Mouse (Mus musculus) cortical plate, adult 2 months (tissue): ENCODE measurements at regions not wholly inside any gene's neighbourhood (a gene's known extent, or its start where the extent isn't known, plus 50 kb on each side); places are given as distances from the start of the nearest gene placed in this dataset.

ENCODE experiments used
- H3K27ac ChIP-seq: fragments of 200-500 bp; 2 replicates; pipeline ENCODE4 v1.5.1; 2012; ENCODE audit warnings: low read length, control low read depth, inconsistent platforms; ENCODE audit not compliant: insufficient read depth
- H3K4me1 ChIP-seq: fragments of 200-500 bp; 2 replicates; pipeline ENCODE4 v1.6.1; 2011; ENCODE audit warnings: low read length; ENCODE audit not compliant: control insufficient read depth, insufficient read depth
- H3K4me3 ChIP-seq: fragments of 200-500 bp; 2 replicates; pipeline ENCODE4 v1.5.1; 2011; ENCODE audit warnings: mild to moderate bottlenecking, low read length, control low read depth; ENCODE audit not compliant: insufficient read depth
- CTCF ChIP-seq: fragments of 200-500 bp; IDR thresholded peaks from 2 replicates; pipeline ENCODE4 v1.5.1; 2011; ENCODE audit warnings: mild to moderate bottlenecking, control low read depth, low read length; ENCODE audit not compliant: insufficient read depth; ENCODE audit errors: extremely low read depth
- POLR2A ChIP-seq: fragments of 200-500 bp; IDR thresholded peaks from 2 replicates; pipeline ENCODE4 v1.6.1; 2011; ENCODE audit warnings: mild to moderate bottlenecking, low read length, control low read depth; ENCODE audit not compliant: insufficient read depth; ENCODE audit errors: extremely low read depth

- no peak overlapping the region for H3K27ac ChIP-seq
- H3K4me1 ChIP-seq, result no peaks in the 10 kb centered on the region
- TF ChIP-seq POLR2A (no peak), CTCF (no peak)
- H3K4me3 ChIP-seq, result no peak overlapping the region
Measured at GRCm38 (mm10) chr3:54016877-54017276, 139.0 kb upstream of the Trpc4 start.

DNA sequence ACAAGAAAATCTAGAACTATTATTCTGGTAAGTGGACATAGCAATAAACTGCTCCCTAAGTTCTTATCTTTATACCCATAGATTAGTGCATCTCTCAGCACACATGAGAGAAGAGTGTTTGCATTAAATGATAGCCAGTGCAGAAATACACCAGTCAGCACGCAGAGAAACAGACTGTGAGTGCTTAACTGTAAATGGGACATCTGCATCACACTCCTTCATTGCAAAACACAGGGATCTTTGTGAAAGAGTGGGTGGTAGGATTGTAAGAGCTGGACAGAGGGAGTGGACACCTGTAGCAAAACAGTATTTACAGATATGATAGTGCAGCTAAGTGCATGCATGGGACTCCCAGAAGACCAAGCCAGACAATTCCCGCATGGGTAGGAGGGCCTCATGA, 144.8 kb upstream of the Trpc4 start:
- TF ChIP-seq POLR2A, result no peak
- H3K4me1 ChIP-seq, result no peaks in the 10 kb centered on the region; the same call in 1 of the 2 replicates
- no peak overlapping the region for H3K27ac ChIP-seq
- no peak overlapping the region for H3K4me3 ChIP-seq

DNA sequence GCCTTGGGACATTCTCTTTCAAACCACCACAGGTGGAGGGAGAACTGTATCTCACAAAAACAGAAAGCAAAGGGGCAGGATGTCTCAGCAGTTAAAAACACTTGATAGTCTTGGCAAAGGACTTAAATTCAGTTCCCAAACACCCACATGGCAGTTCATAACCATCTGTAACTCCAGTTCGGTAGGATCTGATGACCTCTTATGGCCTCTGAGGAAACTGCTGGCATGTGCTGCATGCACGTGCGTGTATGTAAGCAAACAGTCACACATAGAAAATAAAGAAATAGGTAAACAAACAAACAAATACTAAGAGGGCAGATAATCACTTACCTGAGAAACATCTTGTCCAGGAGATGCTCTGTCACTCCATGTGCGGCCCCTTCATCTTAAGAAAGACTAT, 129.4 kb upstream of the Ufm1 start:
- no peak overlapping the region for H3K4me3 ChIP-seq
- H3K4me1 ChIP-seq, result peaks cover 2% of the 10 kb centered on the region
- H3K27ac ChIP-seq, result no peak overlapping the region
- TF ChIP-seq POLR2A (no peak), CTCF (no peak)

DNA sequence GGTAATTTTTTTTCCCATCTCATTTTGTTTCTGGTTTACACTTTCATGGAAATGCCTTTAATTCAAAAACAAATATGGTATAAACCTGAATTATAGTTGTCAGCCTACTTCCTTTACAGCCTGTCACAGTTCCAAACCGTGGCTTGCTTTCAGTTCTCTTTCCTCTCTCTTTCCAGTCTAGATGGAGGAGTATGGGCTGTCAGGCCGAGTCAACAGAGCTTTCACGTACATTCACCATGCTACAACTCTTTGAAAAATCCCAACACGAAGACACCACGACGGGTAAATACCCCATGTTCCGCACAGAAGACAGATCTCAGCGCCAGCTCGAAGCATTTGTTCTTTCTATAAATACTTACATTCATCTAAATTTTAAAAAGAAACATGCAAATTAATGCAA, 125.2 kb upstream of the Ufm1 start:
- H3K4me3 ChIP-seq, result no peak overlapping the region
- TF ChIP-seq POLR2A (no peak), CTCF (no peak)
- no peak overlapping the region for H3K27ac ChIP-seq
- H3K4me1 ChIP-seq, result peaks cover 2% of the 10 kb centered on the region

DNA sequence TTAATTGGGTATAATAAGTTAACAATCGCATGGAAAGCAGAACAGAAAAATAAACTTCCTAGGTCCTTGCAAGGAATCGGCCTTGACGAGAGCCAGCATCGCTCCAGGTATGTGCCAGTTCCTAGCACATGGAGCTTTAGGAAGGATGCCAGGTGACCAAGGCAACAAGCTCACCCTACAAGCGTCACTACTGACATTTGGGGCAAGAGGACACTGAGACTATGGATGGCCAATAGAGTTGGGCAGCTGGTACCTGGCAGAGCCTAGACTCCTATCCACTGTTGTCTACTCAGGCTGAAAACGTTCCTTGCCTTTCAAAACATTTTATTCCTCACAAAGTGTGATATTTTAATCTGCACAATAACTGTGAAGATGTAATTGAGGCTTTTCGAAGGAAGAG, 124.6 kb upstream of the Ufm1 start:
- TF ChIP-seq CTCF, result no peak
- TF ChIP-seq POLR2A, result no peak

DNA sequence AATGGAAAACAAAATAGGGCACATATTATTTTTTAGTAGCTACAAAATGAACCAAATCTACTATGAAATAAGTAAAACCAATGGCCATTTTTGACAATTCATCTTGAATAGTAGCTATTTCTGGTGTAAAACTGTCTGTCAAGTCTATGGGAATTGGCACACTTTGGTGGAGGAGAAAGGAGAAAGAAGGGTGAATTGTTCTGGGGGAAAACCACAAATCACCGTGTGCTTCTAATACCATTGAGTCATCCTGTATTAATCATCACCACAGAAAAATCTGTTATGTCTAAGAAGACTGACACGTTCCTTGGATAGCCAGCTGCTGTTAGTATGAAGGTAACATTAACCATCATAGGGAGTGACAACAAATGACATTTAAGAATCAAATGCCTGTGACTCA, 123.7 kb upstream of the Ufm1 start:
- Histone ChIP-seq H3K4me3 (no peak overlapping the region), H3K4me1 (peaks cover 2% of the 10 kb centered on the region), H3K27ac (no peak overlapping the region)
- TF ChIP-seq CTCF, result no peak

More for the DNA sequence above, 124.6 kb upstream of the Ufm1 start:
- peaks cover 2% of the 10 kb centered on the region for H3K4me1 ChIP-seq
- H3K27ac ChIP-seq, result no peak overlapping the region
- no peak overlapping the region for H3K4me3 ChIP-seq

- no peak overlapping the region for H3K4me3 ChIP-seq
- H3K27ac ChIP-seq, result no peak overlapping the region
- no peak for TF ChIP-seq POLR2A
- no peak for TF ChIP-seq CTCF
- peaks cover 2% of the 10 kb centered on the region for H3K4me1 ChIP-seq
Measured at GRCm38 (mm10) chr3:53984743-53985550, 121.3 kb upstream of the Ufm1 start.

- TF ChIP-seq CTCF (no peak), POLR2A (no peak)
- no peaks in the 10 kb centered on the region for H3K4me1 ChIP-seq
- H3K27ac ChIP-seq, result no peak overlapping the region
- H3K4me3 ChIP-seq, result no peak overlapping the region
Measured at GRCm38 (mm10) chr3:53982311-53982710, 118.7 kb upstream of the Ufm1 start.

- TF ChIP-seq CTCF (no peak), POLR2A (no peak)
- Histone ChIP-seq H3K4me1 (no peaks in the 10 kb centered on the region), H3K4me3 (no peak overlapping the region), H3K27ac (no peak overlapping the region)
Measured at GRCm38 (mm10) chr3:53981585-53981984, 118.0 kb upstream of the Ufm1 start.

GRCm38 (mm10) chr3:53977379-53978080, 113.9 kb upstream of the Ufm1 start:
- Histone ChIP-seq H3K4me1 (peaks cover 1% of the 10 kb centered on the region; the same call in 1 of the 2 replicates), H3K4me3 (no peak overlapping the region), H3K27ac (no peak overlapping the region)
- TF ChIP-seq CTCF (no peak), POLR2A (no peak)
